Mouse (Mus musculus) frontal cortex, adult (tissue): ENCODE results near the gene Syne2.

ENCODE experiments used
- ATAC-seq: cut with Nextera tagmentation; 2 replicates; pipeline ENCODE4 v1.9.2; 2017; ENCODE audit warnings: mild to moderate bottlenecking, moderate library complexity, mixed read lengths; ENCODE audit not compliant: low TSS enrichment

Gene Syne2

GRCm38 (mm10) chr12:75866419-75867373 is 48.8 kb downstream of the Syne2 start:
- ATAC-seq: no peak

- no peak for ATAC-seq
Measured at GRCm38 (mm10) chr12:75873546-75874235, 55.8 kb downstream of the Syne2 start.

GRCm38 (mm10) chr12:75874287-75874994 is 56.5 kb downstream of the Syne2 start:
- no peak for ATAC-seq

- no peak for ATAC-seq
Measured at GRCm38 (mm10) chr12:75879636-75880317, 61.8 kb downstream of the Syne2 start.

- no peak for ATAC-seq
Measured at GRCm38 (mm10) chr12:75881554-75881953, 63.6 kb downstream of the Syne2 start.

GRCm38 (mm10) chr12:75886161-75886560 is 68.2 kb downstream of the Syne2 start:
- no peak for ATAC-seq

GRCm38 (mm10) chr12:75886946-75887345 is 69.0 kb downstream of the Syne2 start:
- ATAC-seq: no peak

GRCm38 (mm10) chr12:75888721-75889120 is 70.8 kb downstream of the Syne2 start:
- no peak for ATAC-seq

GRCm38 (mm10) chr12:75891206-75891605 is 73.3 kb downstream of the Syne2 start:
- no peak for ATAC-seq

GRCm38 (mm10) chr12:75893392-75893791 is 75.5 kb downstream of the Syne2 start:
- no peak for ATAC-seq

GRCm38 (mm10) chr12:75894316-75894997 is 76.5 kb downstream of the Syne2 start:
- ATAC-seq: 0 out of 2 replicates have a peak, but pooled peaks have one; percentile 27

GRCm38 (mm10) chr12:75894998-75895331 is 77.0 kb downstream of the Syne2 start:
- ATAC-seq: no peak

GRCm38 (mm10) chr12:75897793-75898192 is 79.9 kb downstream of the Syne2 start:
- ATAC-seq: no peak

GRCm38 (mm10) chr12:75901721-75902120 is 83.8 kb downstream of the Syne2 start:
- ATAC-seq: no peak

- no peak for ATAC-seq
Measured at GRCm38 (mm10) chr12:75904068-75904467, 86.1 kb downstream of the Syne2 start.

GRCm38 (mm10) chr12:75905304-75905703 is 87.4 kb downstream of the Syne2 start:
- ATAC-seq: no peak

- no peak for ATAC-seq
Measured at GRCm38 (mm10) chr12:75908466-75908865, 90.5 kb downstream of the Syne2 start.

- no peak for ATAC-seq
Measured at GRCm38 (mm10) chr12:75915694-75916093, 97.8 kb downstream of the Syne2 start.

GRCm38 (mm10) chr12:75918415-75918814 is 100.5 kb downstream of the Syne2 start:
- ATAC-seq: no peak

- ATAC-seq: peak; percentile 95
Measured at GRCm38 (mm10) chr12:75918914-75919313, 101.0 kb downstream of the Syne2 start.

GRCm38 (mm10) chr12:75922900-75923299 is 105.0 kb downstream of the Syne2 start:
- ATAC-seq: no peak
